Mouse (Mus musculus): Measurements from ENCODE around the gene Cyp1a2.

The Cyp1a2 gene

DNA sequence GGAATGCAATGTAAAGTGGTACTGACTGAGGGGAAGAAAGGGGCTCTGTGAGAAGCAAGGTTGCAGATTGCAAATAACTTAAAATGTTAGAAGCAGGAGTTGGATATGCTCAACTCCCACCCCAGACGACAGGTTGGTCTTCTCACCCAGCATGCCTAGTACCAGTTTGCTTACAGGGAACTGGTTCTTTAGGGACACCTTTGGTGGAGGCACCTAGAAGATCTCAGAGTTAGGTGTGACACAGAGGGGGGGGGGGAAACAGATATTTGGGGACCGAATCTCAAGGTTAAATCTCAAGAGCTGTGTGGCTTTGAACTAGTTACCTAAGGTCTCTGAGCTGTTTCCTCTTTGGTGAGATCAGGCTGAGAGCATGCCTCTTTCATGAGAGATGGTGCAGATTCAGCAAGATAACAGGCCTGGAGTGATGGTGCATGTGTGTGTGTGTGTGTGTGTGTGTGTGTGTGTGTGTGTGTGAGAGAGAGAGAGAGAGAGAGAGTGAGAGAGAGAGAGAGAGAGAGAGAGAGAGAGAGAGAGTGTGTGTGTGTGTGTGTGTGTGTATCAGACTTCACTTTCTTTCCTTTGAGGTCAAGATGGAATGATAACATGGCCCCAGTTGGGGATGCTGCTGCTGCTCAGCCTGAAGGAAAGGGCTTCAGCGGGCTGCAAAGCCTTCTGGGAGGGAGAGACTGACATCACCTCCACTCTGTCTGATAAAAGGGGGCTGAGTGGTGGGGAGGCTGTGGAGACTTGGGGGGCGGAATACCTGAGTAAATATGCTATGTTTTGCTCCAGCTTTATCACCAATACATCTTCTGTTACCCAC, 36.0 kb downstream of the Cyp1a2 start:
- in situ Hi-C loops (cut with MseI, MboI): no loop called here

DNA sequence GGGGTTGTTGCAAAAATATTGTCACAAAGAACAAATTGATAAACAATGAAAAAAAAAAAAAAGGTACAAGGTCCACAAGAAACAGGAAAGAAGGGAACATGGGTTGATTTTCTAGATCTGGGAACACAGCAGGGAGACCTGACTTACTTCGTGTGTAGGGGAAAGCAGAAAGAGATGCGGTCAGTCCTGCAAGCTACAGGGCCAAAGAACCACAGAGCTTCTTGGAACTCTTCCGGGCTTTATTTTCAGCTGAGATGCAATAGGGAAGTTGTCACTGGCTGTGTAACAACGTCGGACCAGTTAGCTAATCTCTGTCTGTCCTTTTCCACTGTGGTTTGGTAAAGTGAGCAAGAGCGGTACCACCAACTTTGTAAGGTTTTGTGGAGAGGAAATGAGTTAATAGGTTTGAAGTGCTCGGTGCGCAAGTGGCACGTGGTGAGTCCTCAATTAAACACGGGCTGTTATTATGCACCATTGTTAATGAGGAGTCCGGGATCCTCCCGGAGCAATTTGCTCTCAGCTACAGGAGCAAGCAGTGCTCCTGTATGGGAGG, 36.9 kb downstream of the Cyp1a2 start:
- in situ Hi-C loops (cut with MseI, MboI): no loop called here

DNA sequence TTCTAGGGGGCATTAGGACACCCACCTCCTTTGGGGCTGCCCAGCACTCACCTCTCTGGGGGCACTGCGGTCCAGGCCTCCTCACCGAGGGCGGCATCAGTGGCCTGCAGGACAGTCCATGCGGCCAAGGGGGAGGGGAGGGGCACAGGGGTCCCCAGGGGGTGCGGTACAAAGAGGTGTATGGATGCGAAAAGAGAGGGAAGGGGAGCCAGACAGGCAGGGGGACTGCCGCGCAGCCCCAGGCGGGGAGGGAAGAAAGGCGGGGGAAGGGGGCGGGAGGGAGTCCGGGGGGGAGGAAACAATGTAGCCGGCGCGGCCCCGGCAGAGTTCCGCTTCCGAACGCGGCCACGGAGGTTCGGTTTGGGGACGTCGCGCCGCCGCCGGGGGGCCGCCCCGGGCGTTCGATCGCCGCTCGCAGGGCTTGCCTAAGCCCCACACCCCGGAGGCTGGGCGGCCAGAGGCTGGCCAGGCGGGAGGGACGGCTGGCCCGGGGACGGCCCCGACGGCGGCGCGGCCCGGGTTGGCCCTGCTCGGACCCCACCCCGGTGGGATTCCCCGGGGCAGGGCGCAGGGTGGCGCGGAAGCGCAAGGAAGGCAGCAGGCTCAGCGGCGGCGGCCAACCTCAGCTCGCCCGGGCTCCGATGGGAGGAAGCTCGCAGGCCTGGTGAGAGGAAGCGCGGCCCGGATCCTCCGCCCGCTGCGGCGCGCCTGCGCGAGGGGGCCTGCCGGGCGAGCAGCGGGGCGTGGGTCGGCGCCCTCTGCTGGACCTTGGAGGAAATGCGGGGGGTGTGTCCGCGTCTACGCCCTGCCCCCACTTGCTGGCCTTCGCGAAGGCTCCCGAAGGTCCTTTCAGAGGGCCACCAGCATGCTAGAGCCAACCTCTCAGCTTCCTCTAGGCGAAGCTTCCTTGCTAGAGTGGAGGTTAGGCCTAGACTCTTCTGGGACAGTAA, 38.3 kb downstream of the Cyp1a2 start:
- in situ Hi-C loops (cut with MseI, MboI): no loop called here

DNA sequence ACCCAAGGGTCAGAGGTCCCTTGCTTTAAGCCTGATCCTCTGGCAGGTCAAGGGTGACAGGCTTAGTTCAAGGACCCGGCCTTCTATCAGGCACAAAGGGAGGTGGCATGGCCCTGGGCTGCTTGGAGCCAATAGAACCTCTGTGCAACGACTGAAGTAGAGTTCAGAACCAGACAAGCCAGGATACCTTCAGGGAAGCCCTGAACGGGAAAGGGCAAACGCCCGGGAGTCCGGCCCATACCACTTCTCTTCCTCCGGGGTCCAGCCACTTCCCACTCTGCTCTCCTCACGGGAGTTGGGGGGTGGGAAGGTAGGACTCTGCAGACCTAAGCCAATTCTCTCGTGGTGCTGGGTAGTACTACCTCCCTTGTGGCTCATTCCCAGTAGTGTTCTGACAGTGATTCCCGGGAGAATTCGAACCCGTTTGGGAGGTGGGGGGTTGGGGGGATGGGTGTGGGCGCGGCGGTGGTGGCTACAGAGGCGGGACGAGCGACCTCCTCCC, 39.0 kb downstream of the Cyp1a2 start:
- in situ Hi-C loops (cut with MseI, MboI): no loop called here

DNA sequence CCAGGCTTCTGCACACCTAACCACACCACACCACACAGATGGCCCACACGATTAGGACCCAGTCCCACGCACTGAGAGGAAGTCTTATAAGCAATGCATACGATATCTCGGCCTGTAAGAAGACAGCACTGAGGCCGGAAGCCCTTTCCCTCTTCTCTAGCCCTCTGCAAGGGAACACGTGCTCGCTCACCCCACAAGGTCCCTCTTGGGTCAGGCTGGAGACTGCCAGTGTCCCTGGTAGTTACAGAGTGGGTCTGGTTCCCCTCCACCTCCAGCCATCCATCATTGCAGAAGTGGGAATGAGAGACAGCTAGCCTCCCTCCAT, 39.7 kb downstream of the Cyp1a2 start:
- in situ Hi-C loops (cut with MseI, MboI): no loop called here

DNA sequence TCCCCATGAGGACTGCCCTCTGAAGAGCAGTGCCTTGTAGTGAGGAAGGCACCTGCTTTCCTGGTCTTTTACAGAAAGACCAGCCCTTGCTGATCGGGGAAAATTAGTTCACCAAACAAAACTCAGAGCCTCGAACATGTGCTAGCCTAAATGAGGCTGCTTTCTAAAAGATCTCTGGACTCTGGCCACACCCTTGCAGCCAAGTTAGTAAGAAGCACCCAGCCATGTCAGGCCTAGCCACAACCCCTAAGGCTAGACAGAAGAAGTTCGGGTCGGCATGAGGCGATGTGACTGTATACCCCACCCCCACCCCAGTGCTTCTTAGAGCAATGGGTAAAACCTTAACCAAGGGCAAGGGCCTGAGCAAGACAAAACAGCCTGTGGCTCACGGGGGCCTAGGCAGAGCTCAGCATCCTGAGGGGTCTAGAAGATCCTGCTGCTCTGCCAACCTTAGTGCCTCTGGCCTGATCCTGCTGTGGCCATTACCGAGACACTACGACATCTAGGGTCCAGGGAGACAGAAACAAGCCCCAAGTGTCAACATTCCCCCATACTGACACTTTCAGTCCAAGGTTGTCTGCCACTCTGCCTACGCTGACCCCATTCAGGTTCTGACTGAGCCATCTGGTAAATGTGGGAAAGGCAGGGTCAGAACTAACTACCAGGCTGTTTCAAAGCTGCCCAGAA, 40.2 kb downstream of the Cyp1a2 start:
- in situ Hi-C loops (cut with MseI, MboI): no loop called here

DNA sequence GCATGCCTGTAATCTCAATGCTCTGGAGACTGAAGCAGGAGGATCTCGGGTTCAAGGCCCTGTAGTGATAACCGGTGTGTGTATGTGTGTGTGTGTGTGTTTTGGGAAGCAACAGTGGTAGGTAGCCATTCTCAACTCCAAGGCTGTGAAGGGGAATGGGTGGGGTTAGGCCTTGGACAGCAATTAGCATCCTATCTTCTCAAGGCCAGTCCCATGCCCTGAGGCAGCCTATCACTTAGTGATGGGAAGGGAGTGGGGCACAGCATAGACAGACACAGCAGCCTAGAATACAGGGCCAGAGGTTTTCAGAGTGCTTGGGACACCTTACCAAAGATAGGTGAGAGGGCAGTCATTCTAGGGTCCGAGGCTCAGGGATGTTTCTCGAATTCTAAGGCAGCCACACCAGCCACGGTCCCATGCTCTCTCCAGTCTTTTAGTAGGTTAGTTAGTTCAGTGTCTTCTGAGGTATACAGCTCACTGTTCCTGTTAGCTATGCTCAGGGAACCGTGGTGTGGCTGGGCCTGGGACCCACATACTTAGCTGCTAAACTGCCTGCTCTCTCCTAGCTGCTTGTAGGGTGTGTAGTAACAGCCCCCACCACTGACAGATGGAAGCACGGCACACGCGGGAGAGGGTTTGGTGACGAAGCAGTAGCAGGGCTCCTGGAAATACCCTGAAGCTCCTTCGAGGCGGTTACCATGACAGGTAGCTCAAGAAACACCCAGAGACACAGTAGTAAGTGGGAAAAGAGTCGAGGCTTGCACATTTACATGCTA, 41.5 kb downstream of the Cyp1a2 start:
- in situ Hi-C loops (cut with MseI, MboI): no loop called here

DNA sequence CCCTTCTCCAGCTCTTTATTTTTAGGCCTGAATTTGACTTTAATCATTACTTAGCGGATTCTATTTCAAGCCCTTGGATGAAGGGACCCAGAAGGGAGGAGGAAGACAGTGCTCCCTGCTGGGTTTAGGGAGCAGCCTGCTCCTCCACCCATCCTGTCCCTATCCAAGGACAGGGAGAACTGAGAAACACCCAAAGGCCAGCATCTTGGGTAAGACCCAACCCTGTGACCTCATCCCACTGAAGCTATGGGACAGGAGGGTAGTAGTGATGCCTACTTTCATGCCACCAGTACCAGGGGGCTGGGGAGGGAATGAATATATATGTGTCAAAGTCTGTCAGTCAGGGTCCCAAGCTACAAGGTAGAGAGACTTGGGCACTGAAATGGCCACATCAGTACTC, 42.5 kb downstream of the Cyp1a2 start:
- in situ Hi-C loops (cut with MseI, MboI): no loop called here

DNA sequence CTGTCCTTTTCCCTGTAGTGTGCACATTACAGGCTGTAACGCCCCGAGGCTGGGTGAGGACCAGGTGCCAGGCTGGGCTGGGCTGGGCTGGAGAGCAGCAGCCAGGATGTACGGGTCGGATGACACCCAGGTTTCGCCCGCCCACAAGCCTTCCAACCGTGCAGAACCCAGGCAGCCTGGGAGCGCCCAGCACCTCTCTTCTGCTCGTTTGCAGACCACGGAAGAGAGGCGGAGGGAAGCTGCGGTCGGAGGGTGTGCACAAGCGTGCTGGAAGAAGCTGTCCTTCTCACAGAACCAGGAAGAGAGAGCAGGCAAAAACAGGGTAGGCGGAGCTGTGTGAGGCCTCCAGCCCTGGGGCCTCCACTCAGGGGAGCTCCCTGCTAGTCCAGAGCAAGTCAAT, 43.1 kb downstream of the Cyp1a2 start:
- in situ Hi-C loops (cut with MseI, MboI): no loop called here

DNA sequence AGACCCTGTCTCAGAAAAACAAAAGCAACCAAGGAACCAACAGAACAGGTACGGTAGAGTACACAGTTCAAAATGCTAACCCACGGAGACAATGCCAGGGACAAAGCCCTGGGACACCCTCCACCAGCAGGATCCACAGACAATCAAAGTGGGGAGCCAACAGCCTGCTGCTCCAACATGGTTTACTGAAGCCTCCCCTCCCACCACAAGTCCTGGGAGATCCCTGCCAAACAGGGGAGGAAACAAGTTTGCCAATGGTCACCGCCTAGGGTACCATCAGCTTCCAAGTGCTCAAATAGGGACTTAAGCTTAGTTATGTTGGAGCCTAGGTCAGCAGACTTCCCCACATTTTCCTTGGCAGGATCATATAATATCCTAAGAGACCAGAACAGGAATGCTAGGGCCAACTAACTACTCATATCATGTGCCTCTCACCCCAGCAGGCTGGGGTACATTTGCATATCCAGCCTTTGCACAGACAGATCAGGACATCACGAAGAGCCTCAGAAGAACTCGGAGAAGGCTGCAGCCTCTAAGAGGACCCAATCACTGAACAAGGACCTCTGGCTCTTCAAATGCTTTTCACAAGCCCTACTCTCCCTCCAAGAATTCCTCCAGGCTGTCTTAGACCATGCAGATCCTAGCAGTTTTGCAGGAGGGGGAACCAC, 43.7 kb downstream of the Cyp1a2 start:
- in situ Hi-C loops (cut with MseI, MboI): no loop called here

DNA sequence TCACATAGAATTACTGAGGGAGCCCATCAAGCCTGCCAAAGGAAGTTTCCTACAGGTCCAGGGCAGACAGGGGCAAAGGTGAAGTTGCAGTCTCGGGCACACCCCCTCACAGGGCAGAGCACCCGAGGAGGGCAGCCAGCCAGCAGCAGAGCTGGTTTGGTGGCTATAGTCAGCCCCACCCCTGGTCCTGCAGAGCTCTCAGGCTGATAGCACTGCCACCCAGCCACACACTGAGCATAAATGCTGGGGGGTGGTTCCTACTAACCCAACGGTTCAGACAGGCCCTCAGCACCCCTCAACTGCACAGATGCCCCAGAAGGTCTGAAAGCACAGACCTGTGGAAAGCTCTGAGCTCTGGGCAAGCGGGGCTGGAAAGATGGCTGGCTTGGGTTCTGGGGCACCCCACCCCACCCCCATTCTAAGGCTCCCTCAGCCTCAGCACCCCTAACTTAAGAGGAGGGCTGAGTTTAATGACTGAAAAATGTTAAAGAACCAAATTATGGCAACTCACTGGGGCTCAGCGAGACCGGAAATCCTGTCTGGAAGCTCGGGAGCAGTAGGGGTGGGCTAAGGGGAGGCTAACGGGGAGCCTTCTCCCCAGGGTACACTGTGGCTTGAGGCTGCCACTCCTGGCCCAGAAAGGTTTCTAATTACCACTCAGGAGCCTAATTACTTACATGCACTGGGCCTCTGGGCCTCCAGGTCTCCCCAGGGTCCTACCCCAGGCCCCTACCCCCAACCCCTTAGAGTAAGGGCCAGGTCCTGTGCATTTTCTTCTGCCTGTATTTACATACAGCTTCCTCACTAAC, 44.6 kb downstream of the Cyp1a2 start:
- in situ Hi-C loops (cut with MseI, MboI): no loop called here

DNA sequence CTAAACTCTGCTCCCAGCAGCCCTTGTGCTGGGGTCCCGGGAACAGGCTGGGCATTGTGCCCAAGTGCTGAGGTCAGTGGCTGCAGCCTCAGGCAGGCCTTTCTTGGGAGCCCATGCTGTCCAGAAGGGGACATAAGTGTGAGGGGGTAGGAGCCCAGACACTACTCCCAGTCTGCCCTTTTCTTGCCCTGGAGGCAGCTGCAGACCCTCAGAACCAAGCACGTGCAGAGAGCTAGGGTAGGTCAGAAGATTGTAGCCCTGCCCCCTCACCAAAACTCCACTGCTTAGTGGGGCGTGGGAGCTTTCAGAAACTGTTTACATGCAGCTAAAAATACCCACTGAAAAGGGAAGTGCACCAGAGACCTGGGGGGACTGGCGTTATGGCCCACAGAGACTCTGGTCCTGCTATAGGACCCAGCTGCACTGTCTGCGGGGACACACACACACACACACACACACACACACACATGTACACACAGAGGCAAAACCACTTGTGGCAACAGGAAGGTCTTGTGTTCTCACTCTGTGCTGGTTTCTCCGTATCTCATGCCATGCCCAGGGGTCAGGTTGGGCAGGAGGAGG, 45.7 kb downstream of the Cyp1a2 start:
- in situ Hi-C loops (cut with MseI, MboI): no loop called here

DNA sequence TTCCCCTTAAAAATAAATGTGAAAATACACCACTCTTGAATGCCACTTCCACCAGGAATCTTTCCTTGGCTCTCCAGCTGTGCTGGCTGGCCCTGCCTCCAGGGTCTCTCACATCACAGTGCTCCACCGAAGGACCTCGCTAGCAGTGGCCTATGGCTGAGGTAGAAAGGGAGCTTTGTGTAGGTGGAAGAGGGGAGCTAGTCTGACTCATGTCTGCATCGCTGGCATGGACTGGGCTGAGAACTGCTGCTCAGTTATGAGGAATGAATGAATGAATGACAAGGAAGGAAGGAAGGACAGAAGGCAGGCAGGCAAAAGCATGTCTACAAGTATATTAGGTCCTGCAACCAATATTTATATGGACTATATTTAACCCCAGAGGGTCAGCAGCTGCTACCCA, 46.2 kb downstream of the Cyp1a2 start:
- in situ Hi-C loops (cut with MseI, MboI): no loop called here

DNA sequence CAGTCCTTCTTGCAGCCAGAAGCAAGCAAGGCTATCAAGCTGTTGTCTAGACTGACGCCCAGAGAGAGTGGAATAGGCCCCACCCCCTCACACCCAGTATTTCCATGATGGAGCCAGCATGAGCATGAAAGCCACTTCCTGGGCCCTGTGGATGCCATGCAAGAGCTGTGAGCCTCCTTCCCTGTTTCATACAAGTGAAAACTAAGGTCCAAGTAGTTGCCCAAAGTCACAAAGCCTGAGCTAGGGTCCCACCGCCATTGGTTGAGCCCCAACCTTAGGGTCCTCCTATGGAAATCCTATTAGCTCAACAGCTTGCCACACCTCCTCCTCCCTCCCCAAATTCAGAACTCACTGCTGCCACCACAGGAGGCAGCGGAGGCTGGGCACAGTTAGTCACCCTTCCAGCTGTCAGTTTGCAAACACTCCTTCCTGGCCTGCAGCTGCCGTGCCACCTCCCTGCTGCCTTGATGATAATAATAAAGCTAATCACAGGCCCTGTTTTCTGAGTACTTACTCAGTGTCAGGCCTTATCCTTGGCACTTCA, 50.0 kb downstream of the Cyp1a2 start:
- in situ Hi-C loops (cut with MseI, MboI): no loop called here

DNA sequence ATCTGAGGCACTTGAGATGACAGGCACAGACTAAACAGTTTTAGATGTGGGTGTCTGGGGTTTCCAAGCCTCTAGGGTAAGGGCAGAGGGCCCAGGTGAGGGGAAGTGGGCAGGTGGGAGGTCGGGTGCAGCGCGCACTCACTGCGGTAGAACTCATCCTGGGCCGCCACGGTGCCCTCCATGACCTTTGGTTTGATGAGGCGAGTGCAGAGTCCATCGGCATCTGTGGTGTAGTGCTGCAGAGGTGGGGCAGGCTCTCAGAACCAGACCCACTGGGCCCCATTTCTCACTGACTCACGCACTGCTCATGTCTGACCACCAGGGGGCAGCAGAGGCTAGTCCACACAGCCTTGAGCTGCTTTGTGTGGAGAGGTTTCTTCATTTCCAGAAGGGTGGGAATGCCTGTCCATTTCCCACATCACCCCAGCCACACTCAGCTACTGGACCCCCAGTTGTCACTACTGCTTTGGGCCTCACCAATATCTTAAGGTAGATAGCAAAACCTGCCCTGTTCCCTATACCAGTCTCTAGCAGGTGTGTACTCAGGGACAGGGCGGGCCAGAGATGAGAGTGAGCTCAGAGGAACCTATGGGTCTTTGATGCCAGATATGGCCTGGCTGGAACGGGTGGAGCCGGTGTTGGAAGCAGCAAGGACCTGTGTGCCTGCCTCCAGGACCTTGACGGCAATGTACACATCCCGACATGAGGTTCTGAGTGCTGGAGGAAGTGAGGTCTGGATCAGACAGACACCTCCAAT, 54.2 kb downstream of the Cyp1a2 start:
- in situ Hi-C loops (cut with MseI, MboI): no loop called here

DNA sequence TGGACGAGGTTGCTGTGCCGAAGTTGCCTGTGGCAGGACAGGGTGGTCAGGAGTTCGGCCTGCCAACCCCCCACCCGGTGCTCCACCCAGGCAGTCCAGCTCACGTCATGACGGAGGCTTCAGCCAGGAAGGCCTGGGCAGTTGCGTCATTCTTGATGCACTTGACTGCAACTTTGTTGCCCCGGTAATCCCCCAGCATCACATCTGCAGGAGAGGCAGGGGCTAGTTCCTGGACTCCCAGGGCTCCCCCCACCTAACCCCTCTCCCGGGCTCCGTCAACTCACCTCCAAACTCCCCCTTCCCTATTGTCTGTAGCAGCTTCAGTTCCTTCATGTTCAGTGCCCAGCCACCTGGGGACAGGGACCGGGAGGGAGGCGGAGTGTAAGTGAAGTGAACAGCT, 54.8 kb downstream of the Cyp1a2 start:
- in situ Hi-C loops (cut with MseI, MboI): no loop called here

DNA sequence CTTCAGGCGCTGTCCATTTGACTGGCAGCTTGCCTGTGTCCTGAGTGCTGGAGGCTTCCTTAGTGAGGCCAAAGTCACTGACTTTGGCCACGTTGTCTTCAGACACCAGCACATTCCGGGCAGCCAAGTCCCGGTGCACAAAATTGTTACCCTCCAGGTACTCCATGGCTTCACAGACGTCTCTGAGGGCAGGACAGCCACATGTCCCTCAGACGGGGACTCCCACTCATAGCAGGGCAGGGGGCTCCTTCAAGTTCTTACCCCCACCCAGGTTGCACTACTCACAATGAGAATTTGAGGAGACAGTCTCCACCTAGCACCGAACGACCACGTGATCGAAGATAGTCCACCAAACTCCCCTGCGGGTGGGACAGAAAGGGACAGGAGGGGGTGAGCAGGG, 55.6 kb downstream of the Cyp1a2 start:
- in situ Hi-C loops (cut with MseI, MboI): no loop called here

DNA sequence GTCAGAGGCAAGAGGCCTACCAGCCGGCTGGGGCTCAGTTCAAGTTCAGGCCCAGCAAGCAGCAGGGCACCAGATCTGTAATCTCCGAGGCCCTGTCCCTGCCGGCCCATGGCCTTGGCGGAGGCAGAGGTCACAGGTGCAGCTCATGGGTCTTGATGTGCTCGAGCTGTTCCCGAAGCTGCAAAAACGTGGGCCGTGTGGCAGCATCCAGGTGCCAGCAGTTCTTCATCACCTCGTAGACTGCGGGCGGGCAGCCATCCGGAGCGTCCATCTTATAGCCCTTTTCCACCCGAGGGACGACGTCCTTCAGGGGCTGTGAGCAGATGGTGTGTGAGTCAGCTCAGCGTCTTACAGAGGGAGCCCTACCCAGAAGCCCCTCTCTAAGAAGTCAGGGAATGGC, 56.3 kb downstream of the Cyp1a2 start:
- in situ Hi-C loops (cut with MseI, MboI): no loop called here
